Mouse (Mus musculus): ENCODE data around the gene Zfand4. TPM values are rescaled to one million over a fixed set of nuclear protein-coding genes. Genes with fewer than 3 reads are reported as not detected.
A peak's percentile ranks its signal among the peaks of the same experiment; 100 is the strongest.
"Not testable (repeated sequence)": the region's sequence is repeated elsewhere in the genome, so short reads cannot be mapped to it uniquely, and the experiment has no call there.

The Zfand4 gene
- total RNA-seq, 2 experiments from 2014 or later = 0.93 to 1.0 TPM

DNA sequence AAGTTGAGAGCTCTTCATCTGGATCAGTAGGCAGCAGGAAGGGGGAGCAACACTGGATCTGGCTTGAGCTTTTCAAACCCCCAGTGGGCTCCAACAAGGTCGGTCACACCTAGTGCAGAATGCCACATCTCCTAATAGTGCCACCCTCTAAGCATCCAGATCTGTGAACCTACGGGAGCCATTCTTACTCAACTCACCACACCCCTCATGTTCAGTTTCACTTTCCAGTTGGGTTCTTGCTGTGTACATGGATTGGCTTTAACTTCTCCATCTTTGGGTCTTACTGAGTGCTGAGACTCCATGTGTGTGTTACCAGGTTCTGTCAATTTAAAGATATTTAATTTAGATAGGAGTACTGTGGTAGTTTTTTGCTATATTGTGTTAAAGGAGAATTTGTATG is 47.4 kb downstream of the Zfand4 start:
- no peak for DNase-seq

DNA sequence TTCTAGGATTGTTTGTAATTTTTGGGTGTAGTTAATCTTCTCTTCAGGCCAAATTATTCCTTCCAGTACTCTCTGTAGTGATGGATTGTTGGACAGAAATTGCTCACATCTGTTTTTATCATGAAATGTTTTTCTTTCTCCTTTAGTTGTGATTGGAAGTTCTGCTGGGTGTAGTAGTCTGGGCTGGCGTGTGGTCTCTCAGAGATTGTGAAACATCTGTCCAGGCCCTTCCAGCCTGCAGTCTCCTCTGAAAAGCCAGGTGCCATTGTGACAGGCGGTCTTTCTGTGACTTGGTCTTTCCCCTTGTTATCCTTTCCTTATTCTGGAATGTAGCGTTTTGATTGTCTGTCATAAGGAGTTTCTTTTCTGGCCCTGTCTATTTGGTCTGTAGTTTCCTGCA is 55.2 kb downstream of the Zfand4 start:
- no peak for DNase-seq

DNA sequence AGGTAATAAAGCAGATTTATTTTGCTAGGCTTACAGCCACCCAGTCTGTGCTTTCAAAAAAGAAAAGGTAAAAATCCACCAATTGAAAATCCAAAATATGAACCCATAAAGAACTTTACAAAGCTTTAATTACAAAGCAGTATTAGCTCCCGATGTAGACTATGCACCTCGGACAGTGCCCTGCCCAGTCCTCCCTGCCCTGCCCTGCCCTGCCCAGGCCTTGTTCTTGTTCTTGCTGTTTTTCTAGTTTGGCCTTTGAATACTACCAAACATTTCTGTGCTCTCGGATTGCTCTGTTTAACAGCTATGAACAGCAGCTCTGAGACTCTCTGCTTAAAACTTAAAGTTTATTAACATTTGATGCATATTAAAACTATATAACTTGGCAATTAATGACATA is 62.6 kb downstream of the Zfand4 start:
- DNase-seq = no peak

DNA sequence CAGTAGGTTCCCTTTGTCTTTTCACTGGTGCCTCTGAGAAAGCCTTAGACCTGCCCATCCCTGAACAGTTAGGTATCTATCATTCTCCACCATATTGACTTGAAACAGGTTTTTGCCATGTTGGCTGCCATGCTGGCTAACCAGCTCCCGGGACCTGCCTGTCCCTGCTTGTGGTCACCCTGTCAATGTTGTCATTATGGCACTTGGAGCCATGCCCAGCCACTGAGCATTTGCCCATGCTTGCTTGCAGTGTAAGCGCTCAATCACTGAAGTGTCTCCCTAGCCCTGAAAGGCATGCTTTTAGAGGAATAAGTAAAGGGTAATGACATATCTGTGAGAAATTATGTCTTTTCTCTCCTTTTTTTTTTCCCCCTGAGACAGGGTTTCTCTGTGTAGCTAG is 67.4 kb downstream of the Zfand4 start:
- peak; percentile 9 to 25 for DNase-seq

DNA sequence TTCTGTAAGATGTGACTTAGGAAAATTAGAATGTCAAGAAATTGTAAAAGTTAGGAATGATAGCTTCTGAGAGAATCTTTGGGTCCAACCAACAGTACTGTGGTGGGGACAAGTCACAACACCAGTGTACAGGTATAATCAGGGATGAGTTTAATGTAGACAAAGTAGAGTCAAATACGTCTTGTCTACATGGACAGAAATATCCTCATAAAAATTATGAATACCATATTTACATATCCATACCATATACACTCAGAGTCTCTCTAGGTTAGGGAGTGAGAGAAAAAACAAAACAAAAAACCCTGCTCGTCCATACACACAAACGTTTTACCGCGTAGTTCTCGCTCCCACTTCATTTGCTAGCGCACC is 73.4 kb downstream of the Zfand4 start:
- no peak for DNase-seq

DNA sequence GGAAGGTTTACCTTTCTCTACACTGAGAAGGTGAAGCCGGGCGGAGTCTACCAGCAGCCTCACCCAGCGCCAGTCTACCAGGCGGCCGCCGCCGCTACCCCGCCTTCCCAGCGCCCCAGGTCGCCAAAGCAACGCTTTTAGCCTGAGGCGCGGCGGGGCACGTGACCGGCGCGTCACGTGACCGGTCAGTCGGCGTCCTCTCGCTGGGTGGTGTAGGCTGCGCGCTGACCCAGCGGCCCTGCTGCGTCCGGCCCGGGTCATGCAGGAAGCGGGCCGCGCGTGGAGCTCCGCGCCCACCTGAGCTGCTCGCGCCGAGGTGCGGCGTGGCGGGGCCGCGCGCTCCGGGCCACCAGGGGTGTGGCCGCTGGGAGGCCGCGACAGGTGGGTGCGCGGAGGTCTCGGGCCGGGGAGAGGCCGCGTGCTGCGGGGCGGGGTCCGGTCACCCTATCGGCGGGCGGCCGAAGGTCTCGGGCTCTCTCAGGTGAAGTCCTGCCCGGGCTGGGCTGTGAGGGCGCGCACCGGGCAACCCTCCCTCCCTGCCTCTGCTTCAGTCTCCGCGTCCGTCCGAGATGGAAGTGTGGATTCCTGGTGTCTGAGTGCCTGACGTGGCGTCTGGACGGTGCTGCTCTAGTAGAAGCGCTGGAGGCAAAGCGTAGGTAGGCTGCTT is 73.9 kb downstream of the Zfand4 start, which contains the start of gene March8:
March8 (plus strand) TSS at position 190 of the 667 bp plus-strand sequence.
- DNase-seq = peak; percentile 94 to 96

DNA sequence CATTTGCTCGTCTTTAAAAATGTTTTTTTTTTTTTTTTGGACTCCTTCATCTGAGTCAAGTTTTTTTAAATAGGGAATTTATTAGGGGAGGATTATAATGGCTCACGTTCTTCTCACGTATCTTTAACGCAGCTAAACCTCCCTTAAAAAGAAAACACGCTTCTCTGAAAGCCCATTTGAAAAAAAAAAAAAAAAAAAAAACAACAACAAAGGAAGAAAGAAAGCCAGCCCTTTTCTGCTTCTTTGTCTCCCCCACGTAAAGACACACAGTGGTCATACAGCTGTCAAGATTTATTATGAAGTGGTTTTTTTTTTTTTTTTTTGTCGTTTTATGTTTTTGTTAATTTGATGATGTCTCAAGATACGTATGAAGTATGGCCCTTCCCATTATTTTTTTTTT is 74.5 kb downstream of the Zfand4 start:
- no peak for DNase-seq

DNA sequence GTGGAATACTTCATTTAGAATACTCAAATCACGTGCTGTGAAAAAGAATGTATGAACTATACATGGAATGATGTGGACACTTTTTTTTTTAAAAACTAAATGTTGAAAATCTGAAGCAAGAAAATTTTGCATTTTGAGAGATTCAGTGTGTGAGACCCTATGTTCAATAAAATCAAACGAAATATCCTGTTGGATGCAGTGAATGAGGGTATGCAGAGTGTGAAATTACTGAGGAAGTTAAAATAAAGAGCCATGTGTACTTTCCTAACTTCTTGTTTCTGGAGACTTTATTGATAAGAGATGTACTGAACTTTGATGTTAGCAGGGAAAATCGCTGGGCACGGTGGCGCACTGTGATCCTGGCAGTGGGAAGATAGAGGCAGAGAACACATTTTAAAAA is 75.1 kb downstream of the Zfand4 start:
- no peak for DNase-seq

DNA sequence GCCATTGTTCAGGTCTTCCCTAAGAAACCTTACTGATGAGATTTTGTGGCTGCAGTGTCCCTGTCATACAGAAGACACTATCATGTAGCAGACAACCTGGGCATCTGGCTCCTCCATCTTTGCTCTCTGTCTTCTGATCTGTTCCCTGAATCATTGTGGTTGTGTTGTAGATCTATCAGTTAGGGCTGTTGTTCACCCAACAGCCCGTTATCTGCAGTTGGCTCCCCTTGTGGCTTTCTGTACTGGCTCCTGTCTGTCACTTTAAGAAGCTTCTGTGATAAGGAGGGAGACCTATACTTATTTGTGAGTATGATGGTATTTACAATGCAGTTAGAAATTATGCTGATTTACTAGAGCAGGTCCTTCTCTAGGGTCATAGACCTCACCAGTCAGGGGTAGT is 76.5 kb downstream of the Zfand4 start:
- DNase-seq = no peak

DNA sequence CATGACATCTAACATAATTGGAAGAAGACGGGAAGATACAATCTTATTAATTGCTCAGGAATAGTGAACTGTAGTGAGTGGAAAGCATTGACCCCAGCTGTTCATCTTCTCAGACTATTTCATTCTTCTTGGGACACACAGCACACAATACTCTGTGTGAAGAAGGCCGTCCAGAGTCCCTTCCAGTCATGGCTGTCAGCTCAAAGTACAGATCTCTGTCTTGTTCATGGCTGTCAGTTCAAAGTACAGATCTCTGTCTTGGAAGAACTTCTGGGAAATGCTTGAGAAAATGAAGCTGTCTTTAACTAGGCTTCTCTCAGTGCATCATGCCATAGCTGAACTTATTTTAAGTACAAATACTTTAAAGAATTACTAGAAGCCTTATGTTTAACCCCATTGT is 83.9 kb downstream of the Zfand4 start:
- DNase-seq = no peak

DNA sequence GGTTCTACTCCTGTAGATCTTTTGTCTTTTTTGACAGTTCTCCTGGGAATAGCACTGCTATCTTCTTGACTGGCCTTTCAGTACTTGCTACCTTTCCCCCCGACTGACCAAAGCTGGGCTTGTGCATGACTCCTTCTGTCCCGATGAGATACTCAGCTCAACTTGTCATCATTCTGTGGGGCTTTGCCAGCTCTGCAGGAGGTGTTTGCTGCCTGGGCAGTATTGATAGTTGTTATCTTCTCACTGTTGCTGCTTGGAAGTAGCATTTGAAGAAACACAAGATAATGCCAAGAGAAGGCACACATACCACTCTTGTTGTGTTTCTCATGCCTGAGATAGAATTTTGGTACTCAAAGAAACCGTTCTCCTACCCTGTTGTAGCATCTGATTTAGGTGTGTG is 86.0 kb downstream of the Zfand4 start:
- no peak for DNase-seq

DNA sequence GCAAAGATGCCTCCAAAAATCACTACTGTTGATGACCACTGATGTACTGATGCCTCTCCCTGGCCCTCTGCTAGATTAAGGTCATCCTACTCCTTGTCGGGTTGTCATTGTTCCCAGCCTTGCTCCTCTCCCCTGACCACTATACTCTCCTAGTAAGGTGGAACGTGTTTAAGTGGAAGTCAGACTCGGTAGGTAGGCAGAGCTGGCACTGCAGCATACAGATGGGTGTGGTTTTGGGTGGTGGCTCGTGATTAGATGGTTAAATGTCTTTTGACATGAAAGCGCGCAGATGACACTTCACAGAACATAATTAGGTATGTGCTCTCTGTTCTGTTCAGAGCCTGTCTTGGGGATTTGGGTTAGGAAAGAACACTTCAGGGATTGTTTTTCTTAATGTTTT is 86.6 kb downstream of the Zfand4 start:
- no peak for DNase-seq

DNA sequence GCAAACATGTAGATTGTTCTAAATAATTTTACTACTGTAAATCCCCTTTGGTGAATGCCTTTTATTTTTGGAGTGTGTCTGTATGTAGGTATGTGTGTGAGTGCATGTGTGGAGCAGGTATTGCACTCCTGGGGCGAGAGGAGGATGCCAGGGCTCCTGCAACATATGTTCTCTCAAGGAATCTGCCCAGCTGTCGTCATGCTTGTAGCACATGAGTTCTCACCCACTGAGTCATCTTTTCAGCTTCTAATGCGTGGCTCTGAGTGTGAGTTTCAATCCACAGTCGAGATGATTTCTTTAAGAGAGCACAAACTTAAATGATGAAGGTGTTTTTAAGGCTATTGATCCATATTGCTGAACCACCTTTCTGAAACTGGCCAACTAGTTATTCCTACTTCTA is 87.5 kb downstream of the Zfand4 start:
- DNase-seq = no peak

DNA sequence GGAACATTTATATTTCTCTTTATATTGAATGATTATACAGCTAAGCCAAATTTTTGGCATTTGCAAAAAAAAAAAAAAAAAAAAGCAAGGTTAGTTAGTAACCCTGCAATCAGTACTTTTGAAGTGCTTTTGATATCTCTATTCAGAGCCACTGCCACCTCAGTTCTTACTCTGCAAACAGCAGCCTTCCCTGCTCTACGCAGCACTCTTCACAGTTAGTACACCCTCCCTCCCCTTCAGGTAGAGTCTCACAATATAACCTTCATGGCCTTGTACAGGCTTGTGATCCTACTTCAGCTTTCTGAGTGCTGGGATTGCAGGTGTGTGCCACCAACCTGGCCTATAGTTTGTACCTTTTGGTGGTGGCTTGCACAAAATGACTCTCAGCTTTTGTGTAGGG is 89.4 kb downstream of the Zfand4 start:
- DNase-seq = no peak

DNA sequence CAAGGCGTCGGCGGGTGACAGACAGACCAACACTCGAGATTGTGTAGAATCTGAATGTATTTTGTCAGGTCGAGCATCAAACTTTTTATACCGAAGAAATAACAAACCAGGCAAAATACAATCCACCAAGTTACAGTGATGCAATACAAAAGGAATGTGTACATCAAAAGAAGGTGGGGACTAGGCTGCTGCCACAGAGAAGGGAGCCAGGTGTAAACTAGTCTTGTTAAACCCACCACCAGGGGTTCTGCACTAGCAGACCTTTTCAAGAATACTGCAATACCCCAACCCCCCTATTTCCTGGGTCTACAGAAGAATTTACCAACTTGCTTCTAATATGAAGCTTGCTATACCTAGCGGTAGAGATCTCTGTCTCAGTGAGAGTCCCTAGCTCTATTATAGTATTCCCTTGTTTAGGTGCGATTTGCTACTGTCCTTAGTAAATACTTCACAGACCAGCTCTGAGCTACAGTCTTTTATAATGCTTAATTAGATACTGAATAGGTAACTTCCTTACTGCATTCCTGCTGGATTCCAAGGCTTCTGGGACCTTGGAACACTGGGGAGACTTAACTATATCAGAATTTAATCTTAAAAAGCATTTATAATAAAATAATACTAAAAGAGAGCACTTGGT is 92.4 kb downstream of the Zfand4 start:
- DNase-seq = not testable (repeated sequence)

DNA sequence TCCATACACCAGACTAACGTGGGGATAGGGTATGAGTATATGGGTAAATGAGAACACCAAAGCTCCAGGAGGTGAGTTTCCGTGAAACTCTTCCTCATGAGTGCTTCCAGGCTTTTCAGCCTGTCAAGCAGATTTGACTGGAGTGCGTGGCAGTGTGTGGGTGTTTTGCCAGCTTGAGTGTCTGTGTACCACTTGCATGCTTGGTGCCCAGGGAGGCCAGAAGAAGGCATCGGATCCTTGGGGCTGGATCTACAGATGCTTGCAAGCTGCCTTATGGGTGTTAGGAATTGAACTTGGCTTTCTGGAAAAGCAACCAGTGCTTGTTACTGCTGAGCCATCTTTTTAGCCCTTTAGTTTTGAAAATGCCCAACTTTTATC is 92.9 kb downstream of the Zfand4 start:
- DNase-seq = no peak

DNA sequence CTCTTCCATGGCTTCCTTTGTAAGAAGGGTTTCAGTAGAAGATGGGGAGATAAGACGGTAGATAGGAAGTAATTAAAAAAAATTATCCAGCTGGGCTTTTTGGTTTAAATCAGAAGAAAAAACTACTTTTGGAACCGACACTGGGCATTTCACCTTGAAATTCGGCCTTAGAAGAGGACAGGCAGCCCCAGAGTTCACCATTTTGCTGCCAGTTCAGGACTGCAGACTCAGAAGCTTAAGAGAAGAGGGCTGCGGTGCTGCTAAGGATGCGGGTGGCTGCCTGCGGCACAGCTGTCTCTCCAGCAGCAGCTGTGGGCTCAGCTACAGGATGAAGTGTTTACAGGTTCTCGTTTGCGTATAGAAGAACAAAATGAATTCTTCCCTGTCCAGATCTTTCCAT is 94.0 kb downstream of the Zfand4 start:
- peak; percentile 7 to 33 for DNase-seq

DNA sequence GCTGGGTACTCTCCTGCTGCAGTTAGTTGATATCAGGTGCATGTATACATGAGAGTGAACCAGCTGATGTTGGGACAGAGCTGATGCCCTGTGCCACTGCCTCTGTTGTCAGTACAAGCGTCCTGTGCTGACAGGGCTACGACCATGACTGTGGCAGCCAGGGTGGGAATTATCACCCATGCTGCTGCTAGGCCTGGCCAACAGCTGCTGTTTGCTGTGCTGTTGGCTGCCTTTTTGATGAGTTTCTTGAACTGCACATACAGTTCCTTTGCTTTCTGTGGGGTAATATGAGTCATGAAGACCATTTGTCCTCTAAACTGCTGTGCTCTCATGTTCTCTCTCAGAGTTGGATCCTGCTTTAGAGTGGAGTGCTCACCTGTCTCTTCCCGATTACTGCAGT is 95.2 kb downstream of the Zfand4 start:
- peak in 1 of 2 experiments; percentile 28 for DNase-seq

DNA sequence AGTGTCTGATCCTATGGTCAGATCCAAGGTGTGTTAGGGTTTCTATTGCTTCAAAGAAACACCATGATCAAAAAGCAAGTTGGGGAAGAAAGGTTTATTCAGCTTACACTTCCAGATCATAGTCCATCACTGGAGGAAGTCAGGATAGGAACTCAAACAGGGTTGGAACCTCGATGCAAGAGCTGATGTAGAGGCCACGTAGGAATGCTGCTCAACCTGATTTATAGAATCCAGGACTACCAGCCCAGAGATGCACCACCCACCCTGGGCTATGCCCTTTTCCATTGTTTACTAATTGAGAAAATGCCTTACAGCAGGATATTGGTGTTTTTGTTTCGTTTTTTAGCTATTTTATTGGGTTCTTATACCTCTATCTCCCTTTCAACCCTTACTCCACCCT is 97.4 kb downstream of the Zfand4 start:
- no peak for DNase-seq

DNA sequence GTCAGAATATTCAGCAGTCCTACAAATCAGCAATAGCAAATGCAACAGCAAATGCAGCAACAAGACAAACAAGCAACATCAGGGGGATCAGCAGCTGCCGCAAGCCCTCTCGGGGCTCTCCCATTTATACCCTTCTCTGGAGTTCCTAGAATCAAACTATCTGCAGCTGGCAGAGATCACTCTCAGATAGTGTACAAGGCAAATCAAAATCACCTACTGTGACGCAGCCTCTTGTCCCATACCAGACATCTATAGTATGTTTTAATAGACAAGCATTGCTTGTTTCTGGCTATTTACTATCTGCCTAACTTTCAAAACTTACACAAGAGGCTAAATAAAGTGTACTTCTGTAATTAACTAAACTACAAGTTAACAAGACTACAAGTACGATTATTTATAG is 98.0 kb downstream of the Zfand4 start:
- no peak for DNase-seq

DNA sequence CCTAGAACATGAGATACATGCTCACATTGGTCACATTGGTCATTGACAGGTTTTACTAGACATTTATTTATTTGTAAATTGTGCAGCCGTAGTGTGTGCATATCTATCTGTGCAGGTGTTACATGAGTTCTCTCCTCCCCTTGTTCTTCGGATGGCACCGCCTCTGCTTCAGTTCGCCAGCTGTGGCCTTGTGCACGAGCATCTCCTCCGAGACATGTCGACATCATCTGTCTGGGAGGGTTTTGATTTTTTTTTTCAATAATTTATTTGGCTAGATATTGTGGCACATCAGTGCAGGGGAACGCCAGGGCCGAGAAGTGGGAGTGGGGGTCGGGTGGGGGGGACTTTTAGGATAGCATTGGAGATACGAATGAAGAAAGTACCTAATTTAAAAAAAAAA is 103.9 kb downstream of the Zfand4 start:
- peak; percentile 31 to 44 for DNase-seq

DNA sequence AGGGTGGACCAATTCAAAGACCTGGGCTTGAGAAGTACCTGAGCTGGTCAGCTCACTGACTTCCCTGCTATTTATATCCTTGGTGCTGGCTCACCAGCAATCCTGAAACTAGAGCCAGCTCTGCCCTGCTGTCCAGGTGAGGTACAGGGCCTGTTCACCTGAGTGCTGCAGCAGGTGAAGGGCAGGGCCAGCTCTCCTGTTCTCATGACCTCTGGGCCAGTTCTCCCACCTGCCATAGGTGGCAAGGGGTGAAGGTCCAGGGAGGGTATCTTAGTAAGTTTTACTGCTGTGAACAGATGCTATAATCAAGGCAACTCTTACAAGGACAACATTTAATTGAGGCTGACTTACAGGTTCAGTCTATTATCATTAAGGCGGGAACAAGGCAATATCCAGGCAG is 105.8 kb downstream of the Zfand4 start:
- no peak for DNase-seq

DNA sequence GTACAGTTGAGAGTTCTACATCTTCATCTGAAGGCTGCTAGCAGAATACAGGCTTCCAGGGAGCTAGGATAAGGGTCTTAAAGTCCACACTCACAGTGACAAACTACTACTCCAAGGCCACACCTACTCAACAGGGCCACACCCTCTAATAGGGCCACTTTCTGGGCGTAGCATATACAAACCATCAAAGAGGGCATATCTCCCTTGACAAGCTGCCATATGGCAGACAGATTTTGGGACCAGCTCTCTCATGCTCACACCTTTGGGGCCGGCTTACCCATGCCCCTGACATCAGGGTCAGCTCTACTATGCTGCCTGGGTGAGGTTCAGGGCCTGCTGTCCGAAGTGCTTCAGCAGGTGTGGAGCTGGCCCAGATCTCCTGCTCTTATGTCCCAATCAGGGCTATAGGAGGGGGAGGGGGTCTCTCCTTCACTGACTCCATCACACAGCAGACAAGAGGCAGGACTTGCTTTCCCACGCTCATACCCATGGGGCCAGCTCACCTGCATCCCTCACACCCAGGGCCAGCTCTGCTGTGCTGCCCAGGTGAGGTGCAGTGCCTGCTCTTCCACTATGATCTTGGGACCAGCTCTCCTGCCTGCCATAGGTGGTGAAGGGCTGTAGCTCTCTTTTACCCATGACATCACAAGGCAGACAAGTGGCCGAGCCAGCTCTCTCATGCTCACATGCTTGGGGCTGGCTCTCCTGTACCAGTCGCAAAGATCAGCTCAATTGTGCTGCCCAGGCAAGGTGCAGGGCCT is 106.4 kb downstream of the Zfand4 start:
- no peak for DNase-seq

DNA sequence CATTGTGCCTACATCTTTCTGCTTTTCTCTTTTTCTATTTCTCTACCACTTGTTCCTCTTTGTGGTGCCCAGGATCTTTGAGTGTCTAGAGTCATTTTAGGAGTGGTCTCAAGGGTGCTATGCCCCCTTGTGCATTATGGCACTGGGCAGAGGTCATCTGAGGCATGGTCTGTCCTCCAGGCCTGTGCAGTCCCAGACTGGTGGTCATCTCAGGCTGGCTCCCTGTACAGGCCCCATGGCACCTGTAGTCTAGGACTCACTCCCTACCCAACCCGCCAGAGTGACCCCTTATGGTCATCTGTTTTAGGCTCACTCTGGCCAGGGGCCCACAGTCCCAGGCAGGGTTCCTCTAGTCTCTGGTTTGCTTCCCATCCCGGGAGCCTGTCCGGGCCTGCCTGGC is 107.5 kb downstream of the Zfand4 start:
- no peak for DNase-seq

Measured in adrenal gland, postnatal 36 days (tissue).